Mouse (Mus musculus): ENCODE measurements at regions not wholly inside any gene's neighbourhood (a gene's known extent, or its start where the extent isn't known, plus 50 kb on each side); places are given as distances from the start of the nearest gene placed in this dataset.

- no peak for DNase-seq
Measured at GRCm38 (mm10) chr8:46898697-46899445, 87.8 kb upstream of the Enpp6 start.

GRCm38 (mm10) chr8:46900826-46901225, 85.9 kb upstream of the Enpp6 start:
- DNase-seq: no peak

GRCm38 (mm10) chr8:46904731-46905130, 82.0 kb upstream of the Enpp6 start:
- no peak for DNase-seq

GRCm38 (mm10) chr8:46907390-46907789, 79.3 kb upstream of the Enpp6 start:
- DNase-seq: no peak

GRCm38 (mm10) chr8:46908186-46908585, 78.5 kb upstream of the Enpp6 start:
- no peak for DNase-seq

GRCm38 (mm10) chr8:46913956-46914355, 72.7 kb upstream of the Enpp6 start:
- no peak for DNase-seq

- DNase-seq: no peak
Measured at GRCm38 (mm10) chr8:46920071-46920470, 66.6 kb upstream of the Enpp6 start.

GRCm38 (mm10) chr8:46921075-46921474, 65.6 kb upstream of the Enpp6 start:
- no peak for DNase-seq

GRCm38 (mm10) chr8:46921585-46921984, 65.1 kb upstream of the Enpp6 start:
- no peak for DNase-seq

GRCm38 (mm10) chr8:46924787-46925548, 61.7 kb upstream of the Enpp6 start:
- no peak for DNase-seq

GRCm38 (mm10) chr8:46928718-46929117, 58.0 kb upstream of the Enpp6 start:
- DNase-seq: no peak

- DNase-seq: no peak
Measured at GRCm38 (mm10) chr8:46929678-46930077, 57.0 kb upstream of the Enpp6 start.

- no peak for DNase-seq
Measured at GRCm38 (mm10) chr8:46931267-46931666, 55.4 kb upstream of the Enpp6 start.

GRCm38 (mm10) chr8:46933256-46933655, 53.4 kb upstream of the Enpp6 start:
- no peak for DNase-seq

- no peak for DNase-seq
Measured at GRCm38 (mm10) chr8:46934254-46934653, 52.4 kb upstream of the Enpp6 start.

- DNase-seq: peak; percentile 38 to 48
Measured at GRCm38 (mm10) chr8:46934898-46935297, 51.8 kb upstream of the Enpp6 start.

- DNase-seq: no peak
Measured at GRCm38 (mm10) chr8:46936039-46936438, 50.6 kb upstream of the Enpp6 start.
